Mouse (Mus musculus) lung, embryonic 16.5 days (tissue): ENCODE results near the gene Ampd2. TPM values are rescaled to one million over a fixed set of nuclear protein-coding genes. Genes with fewer than 3 reads are reported as not detected.

Source experiments
- ATAC-seq: fragments of 200-750 bp; cut with Nextera tagmentation; 2 replicates; pipeline ENCODE4 v1.8.0; 2017; ENCODE audit warnings: low read depth, mild to moderate bottlenecking, moderate library complexity
- H3K27ac ChIP-seq: fragments of 300-500 bp; sonication (generic); 2 replicates; pipeline ENCODE4 v1.5.1; 2014; ENCODE audit warnings: mild to moderate bottlenecking, control low read depth, low read length
- H3K27me3 ChIP-seq: fragments of 300-500 bp; sonication (generic); 2 replicates; pipeline ENCODE4 v1.6.1; 2014; ENCODE audit warnings: low read depth, low read length, mixed read lengths; ENCODE audit not compliant: control insufficient read depth, insufficient read depth
- H3K36me3 ChIP-seq: fragments of 300-500 bp; sonication (generic); 2 replicates; pipeline ENCODE4 v1.6.1; 2014; ENCODE audit warnings: low read length; ENCODE audit not compliant: control insufficient read depth, insufficient read depth
- H3K4me1 ChIP-seq: fragments of 300-500 bp; sonication (generic); replicated peaks from 2 replicates; pipeline ENCODE4 v1.6.1; 2014; ENCODE audit warnings: low read length, mixed read lengths; ENCODE audit not compliant: control insufficient read depth, insufficient read depth
- H3K4me2 ChIP-seq: fragments of 300-500 bp; sonication (generic); 2 replicates; pipeline ENCODE4 v1.6.1; 2014; ENCODE audit warnings: low read depth, low read length, control low read depth
- H3K4me3 ChIP-seq: fragments of 300-500 bp; sonication (generic); 2 replicates; pipeline ENCODE4 v1.5.1; 2014; ENCODE audit warnings: mild to moderate bottlenecking, low read length, control low read depth
- H3K9ac ChIP-seq: fragments of 300-500 bp; sonication (generic); 2 replicates; pipeline ENCODE4 v1.6.1; 2014; ENCODE audit warnings: low read length, control low read depth
- H3K9me3 ChIP-seq: fragments of 300-500 bp; sonication (generic); 2 replicates; pipeline ENCODE4 v1.6.1; 2016; ENCODE audit warnings: low read length; ENCODE audit not compliant: control insufficient read depth
- WGBS: fragments of 180-500 bp; shearing (Covaris S2); extraction: QIAGEN DNeasy Blood & Tissue Kit; methylation state at CpG from one replicate; pipeline ENCODE4 v1.1.7; 2014; 5-methylcytosine and 5-hydroxymethylcytosine counted together
- polyA plus RNA-seq: library from polyadenylated mRNA; unstranded; fragments of >200 nt; fragmentation: Nextera tagmentation; extraction: Ambion mirVana; gene quantifications from 2 replicates; pipeline ENCODE4 v1.2.1, GENCODE M21; 2015

Gene Ampd2
- polyA plus RNA-seq, 1 experiment from 2014 or later: 34.5 TPM

DNA sequence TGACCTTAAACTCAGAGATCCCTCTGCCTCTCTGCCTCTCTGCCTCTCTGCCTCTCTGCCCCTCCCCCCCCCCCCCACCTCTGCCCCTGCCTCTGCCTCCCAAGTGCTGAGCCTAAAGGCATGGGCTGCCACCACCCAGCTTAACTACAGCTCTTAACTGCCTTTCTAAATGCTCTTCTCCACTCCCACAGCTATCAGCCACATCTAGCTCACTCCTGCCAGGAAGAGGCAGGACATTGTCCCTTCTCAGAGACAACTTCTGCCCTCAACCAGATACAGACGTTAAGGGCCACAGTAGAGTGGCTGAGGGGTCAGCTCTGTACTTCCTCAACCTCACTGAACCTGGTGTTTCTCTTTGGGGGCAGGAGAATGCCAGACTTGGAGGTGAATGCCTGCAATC is 17.6 kb downstream of the Ampd2 start:
- Histone ChIP-seq H3K4me1 (no peaks in the 10 kb centered on the region), H3K4me2 (no peak overlapping the region), H3K27ac (no peak overlapping the region), H3K4me3 (no peak overlapping the region), H3K9ac (no peak overlapping the region), H3K36me3 (no peaks in the 10 kb centered on the region), H3K9me3 (no peaks in the 10 kb centered on the region), H3K27me3 (no peaks in the 10 kb centered on the region)
- ATAC-seq: no peak
- WGBS: 5% methylated on average over 1 of the region's 1 CpGs

DNA sequence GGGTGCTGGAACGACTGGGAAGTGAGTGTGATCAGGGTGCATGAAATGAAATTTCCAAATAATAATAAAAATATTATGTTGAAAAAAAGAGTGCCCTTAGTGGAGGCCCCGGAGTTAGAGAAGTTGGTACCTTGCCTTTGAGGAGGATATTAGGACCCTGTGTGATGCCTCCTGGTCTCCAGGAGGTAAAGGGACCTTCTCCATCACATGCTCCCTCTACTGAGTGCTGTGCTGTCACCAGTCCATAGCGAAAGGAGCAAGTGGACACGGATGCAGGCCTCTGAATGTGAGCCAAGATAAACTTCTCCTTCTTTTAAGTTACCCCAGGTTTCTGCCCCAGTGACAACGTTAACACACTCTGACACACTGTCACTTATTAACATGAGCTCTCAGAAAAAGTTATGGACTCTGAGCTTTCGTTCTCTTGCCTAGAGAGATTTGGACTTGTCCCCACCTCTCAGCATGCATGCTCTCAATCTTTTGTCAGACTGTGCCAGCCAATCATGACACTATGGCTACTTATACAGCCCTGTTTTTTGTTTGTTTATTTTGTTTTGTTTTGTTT is 19.0 kb downstream of the Ampd2 start:
- H3K4me2 ChIP-seq: no peak overlapping the region
- H3K27me3 ChIP-seq: no peaks in the 10 kb centered on the region
- no peaks in the 10 kb centered on the region for H3K9me3 ChIP-seq
- H3K36me3 ChIP-seq: no peaks in the 10 kb centered on the region
- H3K9ac ChIP-seq: no peak overlapping the region
- H3K4me1 ChIP-seq: no peaks in the 10 kb centered on the region
- H3K27ac ChIP-seq: no peak overlapping the region
- ATAC-seq: no peak
- no peak overlapping the region for H3K4me3 ChIP-seq
- WGBS: 49% methylated on average over 6 of the region's 6 CpGs

DNA sequence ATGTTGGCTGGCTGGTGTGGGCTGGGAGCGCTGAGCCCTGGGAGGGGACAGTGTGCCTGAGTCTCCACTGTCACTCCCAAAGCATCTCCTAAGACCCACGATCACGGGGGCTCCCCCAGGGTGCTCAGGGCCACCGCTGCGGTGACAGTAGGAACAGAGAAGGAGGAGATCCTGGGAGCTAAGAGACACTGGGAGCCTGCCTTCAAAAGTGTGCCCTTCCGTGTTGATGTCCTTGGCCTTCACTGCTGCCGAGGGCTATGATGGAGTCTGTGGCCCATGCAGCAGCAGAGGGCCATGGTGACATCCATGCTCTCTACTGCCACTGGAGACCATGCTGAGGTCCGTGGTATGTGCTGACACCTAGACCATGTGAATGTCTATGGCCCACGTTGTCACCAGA is 20.9 kb downstream of the Ampd2 start:
- Histone ChIP-seq H3K36me3 (no peaks in the 10 kb centered on the region), H3K4me3 (no peak overlapping the region), H3K4me2 (no peak overlapping the region), H3K27ac (no peak overlapping the region), H3K9ac (no peak overlapping the region), H3K9me3 (no peaks in the 10 kb centered on the region), H3K4me1 (no peaks in the 10 kb centered on the region), H3K27me3 (no peaks in the 10 kb centered on the region)
- 77% methylated on average over 9 of the region's 9 CpGs for WGBS
- ATAC-seq: no peak

DNA sequence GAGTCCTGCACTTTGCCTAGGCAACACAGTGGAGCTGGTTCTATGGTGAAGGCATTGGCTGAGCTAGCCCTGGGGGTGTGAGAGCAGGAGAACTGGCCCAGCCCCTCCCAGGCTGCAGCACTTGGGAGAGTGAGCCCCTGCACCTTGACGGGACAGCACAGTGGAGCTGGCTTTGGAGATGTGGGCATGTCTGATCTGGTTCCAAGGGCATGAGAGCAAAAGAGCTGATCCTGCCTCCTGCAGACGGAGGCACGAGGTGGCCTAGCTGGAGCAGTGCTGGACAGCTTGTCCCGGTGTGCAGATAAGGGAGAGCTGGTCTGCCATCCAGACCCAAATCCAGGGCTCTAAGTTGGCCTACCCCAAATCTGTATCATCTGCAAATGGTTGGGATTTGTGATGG is 21.8 kb downstream of the Ampd2 start:
- H3K27me3 ChIP-seq: no peaks in the 10 kb centered on the region
- H3K4me2 ChIP-seq: no peak overlapping the region
- 76% methylated on average over 4 of the region's 4 CpGs for WGBS
- H3K36me3 ChIP-seq: no peaks in the 10 kb centered on the region
- H3K27ac ChIP-seq: no peak overlapping the region
- H3K4me1 ChIP-seq: no peaks in the 10 kb centered on the region
- H3K4me3 ChIP-seq: no peak overlapping the region
- no peaks in the 10 kb centered on the region for H3K9me3 ChIP-seq
- no peak for ATAC-seq
- no peak overlapping the region for H3K9ac ChIP-seq

DNA sequence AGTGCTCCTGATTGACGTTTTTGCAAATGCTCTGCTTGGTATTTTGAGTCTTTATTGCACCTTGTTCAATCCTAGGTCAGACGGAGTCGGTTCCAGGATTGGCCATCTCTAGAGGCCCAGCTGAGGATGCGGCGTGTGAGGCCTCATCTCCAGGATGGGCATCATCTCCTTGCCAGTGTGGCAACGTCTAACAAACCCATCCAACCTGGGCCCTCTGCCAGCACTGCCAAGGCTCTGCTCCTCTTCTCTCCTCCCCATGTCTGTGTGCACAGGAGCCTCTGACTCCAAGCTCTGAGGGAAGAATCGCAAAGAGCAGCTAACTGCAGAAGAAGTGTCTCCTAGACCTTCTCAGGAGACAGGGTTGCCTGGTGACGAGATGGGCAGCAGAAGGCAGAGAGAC is 23.8 kb downstream of the Ampd2 start:
- no peaks in the 10 kb centered on the region for H3K27me3 ChIP-seq
- no peaks in the 10 kb centered on the region for H3K4me1 ChIP-seq
- no peaks in the 10 kb centered on the region for H3K9me3 ChIP-seq
- 70% methylated on average over 8 of the region's 8 CpGs for WGBS
- no peak overlapping the region for H3K9ac ChIP-seq
- no peak for ATAC-seq
- H3K36me3 ChIP-seq: no peaks in the 10 kb centered on the region
- no peak overlapping the region for H3K4me3 ChIP-seq
- no peak overlapping the region for H3K4me2 ChIP-seq
- H3K27ac ChIP-seq: no peak overlapping the region

DNA sequence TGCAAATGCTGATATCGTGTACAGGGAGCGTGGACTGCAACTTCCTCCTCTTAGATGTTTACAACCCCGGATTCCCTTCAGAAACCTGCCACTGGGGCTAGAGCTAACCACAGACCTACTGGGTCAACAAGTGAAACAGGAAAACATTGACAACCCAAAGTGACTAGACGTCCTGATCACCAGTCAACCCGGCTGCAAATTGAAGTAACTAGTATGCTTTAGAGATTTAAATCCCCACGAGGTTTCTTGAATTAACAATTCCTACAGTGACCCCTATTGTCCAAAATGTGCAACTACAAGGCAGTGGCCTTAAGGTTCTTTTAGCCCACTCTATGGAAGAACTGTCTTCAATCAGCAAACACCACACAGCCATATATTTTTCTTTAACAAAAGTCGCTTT is 25.0 kb downstream of the Ampd2 start:
- no peak for ATAC-seq
- no peak overlapping the region for H3K27ac ChIP-seq
- no peaks in the 10 kb centered on the region for H3K9me3 ChIP-seq
- H3K9ac ChIP-seq: 0 out of 2 replicates have a peak overlapping the region, but pooled peaks have one; percentile 36
- no peaks in the 10 kb centered on the region for H3K4me1 ChIP-seq
- H3K4me3 ChIP-seq: peak overlapping the region; percentile 22; the same call in 1 of the 2 replicates
- H3K27me3 ChIP-seq: no peaks in the 10 kb centered on the region
- peak overlapping the region; percentile 47 for H3K4me2 ChIP-seq
- no peaks in the 10 kb centered on the region for H3K36me3 ChIP-seq
- 14% methylated on average over 7 of the region's 7 CpGs for WGBS

GRCm38 (mm10) chr3:108050493-108050892 is 36.0 kb downstream of the Ampd2 start:
- WGBS: 85% methylated on average over 5 of the region's 5 CpGs
- Histone ChIP-seq H3K27ac (no peak overlapping the region), H3K4me3 (no peak overlapping the region), H3K36me3 (no peaks in the 10 kb centered on the region), H3K9me3 (no peaks in the 10 kb centered on the region), H3K9ac (no peak overlapping the region), H3K4me2 (no peak overlapping the region), H3K4me1 (no peaks in the 10 kb centered on the region), H3K27me3 (no peaks in the 10 kb centered on the region)
- ATAC-seq: no peak

- Histone ChIP-seq H3K9ac (no peak overlapping the region), H3K4me2 (no peak overlapping the region), H3K4me3 (no peak overlapping the region), H3K4me1 (peaks cover 3% of the 10 kb centered on the region; the same call in 1 of the 2 replicates), H3K36me3 (no peaks in the 10 kb centered on the region), H3K27me3 (no peaks in the 10 kb centered on the region), H3K9me3 (no peaks in the 10 kb centered on the region), H3K27ac (no peak overlapping the region)
- no peak for ATAC-seq
- WGBS: 46% methylated on average over 3 of the region's 3 CpGs
Measured at GRCm38 (mm10) chr3:108048306-108048705, 38.1 kb downstream of the Ampd2 start.

DNA sequence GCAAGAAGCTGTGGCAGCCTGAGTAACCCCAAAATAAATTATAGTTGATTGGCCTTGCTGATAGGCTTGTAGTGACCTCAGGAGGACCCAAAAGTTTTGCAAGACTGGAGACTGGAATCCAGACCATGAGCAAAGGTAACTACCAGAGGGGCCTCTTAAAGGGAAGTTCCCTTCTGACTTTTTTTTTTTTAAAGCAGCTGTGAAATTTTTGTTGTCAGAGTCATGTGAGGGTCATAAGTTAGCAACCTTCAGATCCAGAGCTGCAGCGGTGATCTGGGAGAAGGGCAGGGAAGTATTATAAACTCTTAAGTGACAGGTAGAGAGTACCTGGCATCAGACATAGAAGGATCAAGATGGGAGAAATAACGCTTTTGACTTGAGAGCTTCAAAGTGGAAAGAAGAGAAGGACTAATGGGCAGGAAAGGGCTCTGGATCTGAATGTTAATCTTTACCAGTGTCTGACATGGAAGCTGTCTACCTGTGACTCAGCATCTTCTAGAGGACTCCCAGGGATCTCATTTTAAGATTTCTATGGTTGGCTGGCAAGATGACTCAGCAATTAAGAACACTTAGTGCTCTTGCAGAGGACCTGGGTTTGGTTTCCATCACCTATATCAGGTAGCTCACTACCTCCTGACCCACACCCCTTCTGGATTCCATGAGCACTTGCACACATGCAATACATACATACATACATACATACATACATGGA is 39.4 kb downstream of the Ampd2 start:
- no peak for ATAC-seq
- Histone ChIP-seq H3K9me3 (no peaks in the 10 kb centered on the region), H3K27me3 (no peaks in the 10 kb centered on the region), H3K27ac (no peak overlapping the region), H3K36me3 (no peaks in the 10 kb centered on the region), H3K4me2 (no peak overlapping the region), H3K4me3 (no peak overlapping the region), H3K9ac (no peak overlapping the region), H3K4me1 (peaks cover 3% of the 10 kb centered on the region; the same call in 1 of the 2 replicates)
- WGBS: 79% methylated on average over 2 of the region's 2 CpGs
